Mouse (Mus musculus): Measurements from ENCODE around the gene Zfp72.

- TF ChIP-seq POLR2A (IDR thresholded peaks at IDR 0.05; ENCODE audit: borderline replicate concordance, control insufficient read depth, low read depth, low read length) (no peak), CTCF (IDR thresholded peaks at IDR 0.05; ENCODE audit: control insufficient read depth, insufficient read depth, low read length) (no peak)
Observed at GRCm38 (mm10) chr13:74363859-74364235, 26.8 kb downstream of the Zfp72 start, which contains the start of gene Lrrc14b.

All from bone marrow, adult 2 months (tissue).